Mouse (Mus musculus): ENCODE data around the gene Rbm15b.

DNA sequence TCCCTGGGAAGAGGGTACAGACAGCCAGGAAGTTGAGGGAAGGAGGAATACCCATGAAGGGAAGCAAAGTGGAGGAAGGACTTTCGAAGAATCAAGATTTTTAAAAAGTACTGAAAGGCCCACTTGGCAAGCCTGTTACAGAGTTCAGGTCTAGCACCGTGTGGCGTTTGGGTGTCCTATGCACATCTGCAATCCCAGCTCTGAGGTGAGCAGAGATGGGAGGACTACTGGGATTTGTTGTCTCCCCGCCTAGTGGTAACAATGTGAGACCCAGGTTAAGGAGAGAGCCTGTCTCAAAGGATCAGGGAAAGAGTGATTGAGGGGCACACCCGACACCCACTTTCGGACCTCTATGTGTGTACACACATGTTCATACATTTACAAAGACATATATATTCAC lies 27.6 kb upstream of the Rbm15b start:
- TF ChIP-seq GATA1 (IDR thresholded peaks at IDR 0.05; ENCODE audit: low read length) (no peak), TAL1 (IDR thresholded peaks at IDR 0.05; ENCODE audit: low read length) (no peak)
